Mouse (Mus musculus) cerebellum, postnatal 4 days (tissue): ENCODE results near the gene Lamc3.

Source experiments
- DNase-seq, 2 experiments: peaks; one replicate each; pipeline ENCODE4 v3.0.0; 2022; ENCODE audit warnings: low spot score in 2 of 2, mixed read lengths in 1 of 2

Lamc3 gene

GRCm38 (mm10) chr2:31887030-31887429 is at the start of gene Lamc3:
Gene Lamc3, plus strand, starts transcription at chr2:31887291.
- DNase-seq: peak in 1 of 2 experiments; percentile 35

GRCm38 (mm10) chr2:31838868-31839267 is 48.2 kb upstream of the Lamc3 start:
- no peak for DNase-seq

- DNase-seq: no peak
Measured at GRCm38 (mm10) chr2:31844729-31845136, 42.4 kb upstream of the Lamc3 start.

- no peak for DNase-seq
Measured at GRCm38 (mm10) chr2:31845512-31845895, 41.6 kb upstream of the Lamc3 start.

- no peak for DNase-seq
Measured at GRCm38 (mm10) chr2:31845896-31846691, 41.0 kb upstream of the Lamc3 start, which contains the start of gene Fibcd1. Gene Fibcd1, minus strand, starts transcription at chr2:31846005.

- no peak for DNase-seq
Measured at GRCm38 (mm10) chr2:31846692-31847660, 40.1 kb upstream of the Lamc3 start.

- DNase-seq: no peak
Measured at GRCm38 (mm10) chr2:31847908-31848307, 39.2 kb upstream of the Lamc3 start.

GRCm38 (mm10) chr2:31850141-31850540 is 37.0 kb upstream of the Lamc3 start:
- DNase-seq: no peak

- DNase-seq: no peak
Measured at GRCm38 (mm10) chr2:31855991-31856390, 31.1 kb upstream of the Lamc3 start.

- peak in 1 of 2 experiments; percentile 29 for DNase-seq
Measured at GRCm38 (mm10) chr2:31857180-31857579, 29.9 kb upstream of the Lamc3 start.

GRCm38 (mm10) chr2:31858500-31858899 is 28.6 kb upstream of the Lamc3 start:
- no peak for DNase-seq

- no peak for DNase-seq
Measured at GRCm38 (mm10) chr2:31862919-31863318, 24.2 kb upstream of the Lamc3 start.

- DNase-seq: no peak
Measured at GRCm38 (mm10) chr2:31863766-31864165, 23.3 kb upstream of the Lamc3 start.

- no peak for DNase-seq
Measured at GRCm38 (mm10) chr2:31864891-31865290, 22.2 kb upstream of the Lamc3 start.

- DNase-seq: no peak
Measured at GRCm38 (mm10) chr2:31865322-31865721, 21.8 kb upstream of the Lamc3 start.

GRCm38 (mm10) chr2:31865794-31866193 is 21.3 kb upstream of the Lamc3 start:
- no peak for DNase-seq

- DNase-seq: no peak
Measured at GRCm38 (mm10) chr2:31867773-31868537, 19.1 kb upstream of the Lamc3 start.

- no peak for DNase-seq
Measured at GRCm38 (mm10) chr2:31868538-31869164, 18.4 kb upstream of the Lamc3 start.

- no peak for DNase-seq
Measured at GRCm38 (mm10) chr2:31869692-31870091, 17.4 kb upstream of the Lamc3 start.

- DNase-seq: no peak
Measured at GRCm38 (mm10) chr2:31870683-31871082, 16.4 kb upstream of the Lamc3 start.

GRCm38 (mm10) chr2:31874290-31874855 is 12.7 kb upstream of the Lamc3 start:
- no peak for DNase-seq
